Mouse (Mus musculus): ENCODE measurements around the gene Alkbh4. TPM values are rescaled to one million over a fixed set of nuclear protein-coding genes. Genes with fewer than 3 reads are reported as not detected.

Alkbh4 gene
- polyA plus RNA-seq (2017; shearing (Covaris generic)), result 10 to 100 TPM; 55.0 to 82.9 TPM

GRCm38 (mm10) chr5:136135571-136136291 is at the start of gene Alkbh4, which contains the start of gene Lrwd1:
Alkbh4 (plus strand) TSS chr5:136136146.
Lrwd1 (minus strand) TSS chr5:136136074.

DNA sequence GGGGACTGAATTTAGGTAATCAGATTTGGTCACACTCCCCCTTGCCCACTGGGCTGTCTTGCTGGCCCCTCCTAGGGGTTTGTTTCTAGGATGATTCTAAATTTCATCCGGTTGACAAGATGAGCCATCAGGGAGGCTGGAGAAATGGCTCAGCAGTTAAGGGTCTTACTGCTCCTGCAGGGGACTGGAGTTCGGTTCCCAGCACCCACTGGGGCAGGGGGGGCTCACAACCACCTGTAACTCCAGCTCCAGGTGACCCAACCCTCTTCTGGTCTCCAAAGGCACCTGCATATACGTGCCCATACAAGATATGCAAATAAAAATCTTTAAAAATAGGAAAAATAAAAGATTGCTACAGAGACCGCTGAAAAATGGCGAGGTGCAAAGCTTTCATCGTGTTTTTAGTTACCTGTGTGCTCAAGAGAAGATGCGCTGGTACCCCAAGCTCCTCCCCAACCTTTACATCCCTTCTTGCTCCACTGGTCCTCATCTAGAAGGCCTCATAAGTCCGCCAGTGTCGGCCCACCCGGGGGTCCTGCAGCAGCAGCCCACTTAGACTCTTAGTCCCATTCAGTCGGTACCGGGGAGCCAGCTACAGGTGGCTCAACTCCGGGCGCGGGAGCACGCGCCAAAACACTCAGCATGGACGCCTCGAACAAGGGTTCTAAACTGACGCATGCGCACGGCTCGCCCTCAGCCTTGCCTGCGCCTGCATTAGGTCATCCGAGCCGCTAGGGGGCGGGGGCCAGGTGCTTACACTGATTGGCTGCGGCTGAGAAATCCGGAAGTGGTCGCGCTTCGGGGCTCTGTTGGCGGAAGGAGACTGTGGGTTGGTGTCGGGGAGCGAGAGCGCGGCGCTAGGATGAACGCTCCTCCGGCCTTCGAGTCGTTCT is 19.8 kb upstream of the Alkbh4 start, which contains the start of gene Polr2j:
Polr2j (plus strand) TSS at position 741 of the 893 bp plus-strand sequence.

GRCm38 (mm10) chr5:136170512-136171362 is 34.8 kb downstream of the Alkbh4 start, which contains the start of gene Orai2:
Orai2 (minus strand) TSS chr5:136170713.

Other genes with a start within 250 kb of the Alkbh4 start
- 1 to 10 TPM; 1.5 to 4.0 TPM for gene Hspb1, start 248.2 kb upstream of the Alkbh4 start, polyA plus RNA-seq (2017; shearing (Covaris generic))
- 10 to 100 TPM; 52.2 to 59.4 TPM for gene Ywhag, start 201.5 kb upstream of the Alkbh4 start, polyA plus RNA-seq (2017; shearing (Covaris generic))
- 1 to 10 TPM in 1 of 2 experiments, under 1 TPM in 1; 0.76 to 3.0 TPM for gene Ssc4d, start 161.6 kb upstream of the Alkbh4 start, polyA plus RNA-seq (2017; shearing (Covaris generic))
- 1 to 10 TPM in 1 of 2 experiments, under 1 TPM in 1; 0.16 to 1.3 TPM for gene Zp3, start 156.0 kb upstream of the Alkbh4 start, polyA plus RNA-seq (2017; shearing (Covaris generic))
- gene Dtx2, start 141.3 kb upstream of the Alkbh4 start, polyA plus RNA-seq (2017; shearing (Covaris generic)), result 10 to 100 TPM; 18.7 to 19.3 TPM
- gene Upk3b, start 97.7 kb upstream of the Alkbh4 start, polyA plus RNA-seq (2017; shearing (Covaris generic)), result under 1 TPM; 0.05 to 0.62 TPM
- not detected for gene Upk3bl, start 81.7 kb upstream of the Alkbh4 start, polyA plus RNA-seq (2017; shearing (Covaris generic))
- 1 to 10 TPM; 2.1 to 6.5 TPM for gene Rasa4, start 52.2 kb upstream of the Alkbh4 start, polyA plus RNA-seq (2017; shearing (Covaris generic))
- 100 to 1,000 TPM; 147 to 148 TPM for gene Polr2j, start 19.5 kb upstream of the Alkbh4 start, polyA plus RNA-seq (2017; shearing (Covaris generic))
- gene Lrwd1, start 72 bp upstream of the Alkbh4 start, polyA plus RNA-seq (2017; shearing (Covaris generic)), result 10 to 100 TPM; 44.4 to 47.7 TPM
- 100 to 1,000 TPM in 1 of 2 experiments, 10 to 100 TPM in 1; 68.7 to 135 TPM for gene Orai2, start 34.6 kb downstream of the Alkbh4 start, polyA plus RNA-seq (2017; shearing (Covaris generic))
- 10 to 100 TPM; 41.4 to 54.0 TPM for gene Prkrip1, start 62.8 kb downstream of the Alkbh4 start, polyA plus RNA-seq (2017; shearing (Covaris generic))
- gene Sh2b2, start 110.4 kb downstream of the Alkbh4 start, polyA plus RNA-seq (2017; shearing (Covaris generic)), result under 1 TPM; 0.29 to 0.71 TPM

All from inflammation-experienced regulatory T-cells (primary cell).